Mouse (Mus musculus): ENCODE measurements at regions not wholly inside any gene's neighbourhood (a gene's known extent, or its start where the extent isn't known, plus 50 kb on each side); places are given as distances from the start of the nearest gene placed in this dataset.

DNA sequence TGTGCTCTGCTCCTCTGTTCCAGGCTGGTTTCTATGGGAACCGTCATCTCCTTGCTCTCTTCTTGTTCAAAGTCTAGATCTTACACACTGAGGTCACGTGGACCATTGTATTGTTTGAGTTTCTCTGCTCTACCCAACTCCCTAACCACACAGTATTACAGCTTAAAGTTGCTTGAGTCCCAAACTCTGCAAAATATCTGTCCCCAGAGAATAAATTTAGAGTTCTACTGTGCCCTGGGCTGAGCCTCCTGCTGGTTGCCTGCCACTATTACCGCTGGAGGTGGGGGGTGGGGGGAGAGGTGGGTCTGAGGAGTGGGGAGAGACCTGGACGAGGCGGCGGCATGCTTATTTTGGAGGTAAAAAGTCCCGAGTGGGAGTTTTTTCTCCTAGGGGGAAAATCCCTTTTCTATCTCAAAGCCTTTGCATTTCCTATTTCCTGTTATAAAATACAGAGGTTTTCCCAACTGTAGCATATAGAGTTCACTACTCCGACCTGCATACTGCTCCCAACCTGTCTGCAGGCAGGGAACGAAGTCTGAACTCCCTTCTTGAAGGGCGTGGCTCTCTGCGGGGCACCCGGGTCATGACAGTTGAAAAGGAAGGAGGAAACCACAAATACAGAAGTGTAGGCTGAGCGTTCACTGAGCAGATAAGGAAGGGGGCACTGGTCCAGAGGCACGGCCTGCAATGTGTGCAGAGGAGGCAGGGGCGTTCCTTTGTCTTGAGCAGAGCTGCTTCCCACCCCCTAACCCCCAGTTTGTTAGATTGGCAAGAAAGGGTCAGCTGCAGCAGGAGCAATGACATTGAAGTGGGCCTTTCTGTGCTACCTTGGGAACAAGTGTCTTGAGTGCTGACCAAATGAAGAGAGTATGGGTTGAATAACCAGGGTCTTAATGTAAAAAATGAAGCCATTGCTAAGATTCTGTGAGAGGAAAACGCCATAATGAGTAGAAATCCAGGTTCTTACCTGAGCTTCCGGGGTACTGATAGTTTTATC lies 188.7 kb downstream of the Akap7 start:
- ATAC-seq (ENCODE audit: low TSS enrichment): no peak

GRCm38 (mm10) chr10:25114316-25114715 lies 187.0 kb upstream of the Arg1 start:
- ATAC-seq (ENCODE audit: low TSS enrichment): no peak

- ATAC-seq (ENCODE audit: low TSS enrichment): no peak
Observed at GRCm38 (mm10) chr10:25112449-25113171, 185.3 kb upstream of the Arg1 start.

- peak; percentile 72 for ATAC-seq (ENCODE audit: low TSS enrichment)
Observed at GRCm38 (mm10) chr10:25111636-25112422, 184.5 kb upstream of the Arg1 start.

GRCm38 (mm10) chr10:25111181-25111580 lies 183.9 kb upstream of the Arg1 start:
- ATAC-seq (ENCODE audit: low TSS enrichment): no peak

GRCm38 (mm10) chr10:25098070-25098469 lies 170.8 kb upstream of the Arg1 start:
- no peak for ATAC-seq (ENCODE audit: low TSS enrichment)

DNA sequence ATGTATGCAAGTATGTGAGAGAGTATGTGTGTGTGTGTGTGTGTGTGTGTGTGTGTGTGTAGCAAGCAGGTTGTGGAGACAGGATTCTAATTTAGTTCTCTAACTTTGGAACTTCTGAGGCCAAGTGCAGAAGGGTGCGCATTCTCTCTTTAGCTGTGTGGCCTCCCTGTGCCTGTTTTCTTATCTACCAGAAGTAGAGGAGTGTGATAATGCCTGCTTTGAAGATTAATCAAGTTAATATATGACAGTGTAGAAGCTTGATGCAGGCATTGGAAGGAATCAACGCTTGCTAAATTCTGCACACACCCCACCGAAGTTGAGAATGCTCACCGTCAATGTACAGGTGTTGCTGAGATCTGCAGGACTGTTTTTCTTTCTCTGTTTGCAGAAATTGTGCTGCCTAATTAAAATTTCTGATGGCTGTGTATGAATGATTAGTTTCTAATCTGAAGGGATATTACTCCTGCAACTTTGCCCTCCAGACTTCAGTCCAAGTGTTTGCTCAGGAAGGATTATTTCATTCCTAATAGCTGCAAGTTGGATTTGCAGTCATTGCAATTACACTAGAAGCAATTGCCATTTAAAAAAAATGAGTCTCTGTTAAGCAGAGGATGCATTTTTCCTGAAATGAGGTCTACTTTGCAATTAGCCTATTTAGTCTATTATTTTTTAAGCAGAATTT lies 162.6 kb upstream of the Arg1 start:
- ATAC-seq (ENCODE audit: low TSS enrichment): no peak

DNA sequence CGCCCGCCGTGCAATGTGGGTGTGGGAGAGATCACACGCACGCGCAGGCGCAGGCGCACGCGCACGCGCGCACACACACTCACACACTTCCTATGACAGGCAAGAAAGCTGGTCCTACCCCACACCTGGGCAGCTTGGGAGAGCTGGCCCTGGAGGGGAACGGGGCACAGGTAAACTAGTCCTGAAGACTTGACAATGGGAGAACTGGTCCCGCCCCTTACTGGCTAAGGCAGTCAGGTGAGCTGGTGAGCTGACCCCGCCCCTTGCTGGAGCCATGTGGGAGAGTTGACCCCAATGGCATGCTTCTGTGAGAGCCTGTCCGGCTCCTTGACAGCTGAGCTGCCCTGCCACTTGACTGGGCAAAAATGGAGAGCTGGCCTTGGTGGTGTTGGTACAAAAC lies 159.5 kb upstream of the Arg1 start:
- ATAC-seq (ENCODE audit: low TSS enrichment): no peak

- ATAC-seq (ENCODE audit: low TSS enrichment): no peak
Observed at GRCm38 (mm10) chr10:25082930-25083329, 155.6 kb upstream of the Arg1 start.

GRCm38 (mm10) chr10:25072617-25073016 lies 145.3 kb upstream of the Arg1 start:
- no peak for ATAC-seq (ENCODE audit: low TSS enrichment)

GRCm38 (mm10) chr10:25068301-25068700 lies 141.0 kb upstream of the Arg1 start:
- peak; percentile 31 for ATAC-seq (ENCODE audit: low TSS enrichment)

GRCm38 (mm10) chr10:25064701-25065362 lies 137.5 kb upstream of the Arg1 start:
- ATAC-seq (ENCODE audit: low TSS enrichment): peak; percentile 76

DNA sequence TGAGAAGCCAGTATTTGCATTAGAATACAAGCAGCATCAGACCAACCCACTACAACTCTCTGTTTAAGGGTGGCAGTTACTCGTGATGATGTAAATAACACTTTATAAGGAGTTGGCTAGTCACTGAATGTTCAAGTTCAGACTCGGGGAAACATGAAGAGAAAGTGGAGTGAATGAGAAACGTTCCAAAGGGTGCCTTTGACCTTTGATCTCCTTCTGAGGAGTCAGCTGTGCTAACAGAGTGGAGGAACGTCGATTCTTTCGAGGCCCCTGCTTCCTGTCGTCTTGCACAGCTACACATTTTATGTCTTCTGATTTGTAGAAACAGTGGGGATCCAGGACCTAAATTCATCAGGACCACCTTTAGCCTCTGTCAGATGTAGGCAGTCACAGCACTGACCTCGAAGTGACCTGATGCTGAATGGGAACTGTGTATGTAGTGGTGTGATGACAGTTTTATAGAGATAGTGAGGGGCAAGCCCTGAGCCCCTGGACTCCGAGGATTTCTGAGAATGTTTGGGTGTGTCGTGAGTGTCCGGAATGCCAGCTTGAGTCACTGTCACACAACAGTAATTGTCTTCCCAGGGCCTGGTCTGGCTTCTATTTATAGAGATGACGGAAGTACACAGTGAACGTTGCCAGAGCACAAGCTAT lies 134.2 kb upstream of the Arg1 start:
- ATAC-seq (ENCODE audit: low TSS enrichment): no peak

DNA sequence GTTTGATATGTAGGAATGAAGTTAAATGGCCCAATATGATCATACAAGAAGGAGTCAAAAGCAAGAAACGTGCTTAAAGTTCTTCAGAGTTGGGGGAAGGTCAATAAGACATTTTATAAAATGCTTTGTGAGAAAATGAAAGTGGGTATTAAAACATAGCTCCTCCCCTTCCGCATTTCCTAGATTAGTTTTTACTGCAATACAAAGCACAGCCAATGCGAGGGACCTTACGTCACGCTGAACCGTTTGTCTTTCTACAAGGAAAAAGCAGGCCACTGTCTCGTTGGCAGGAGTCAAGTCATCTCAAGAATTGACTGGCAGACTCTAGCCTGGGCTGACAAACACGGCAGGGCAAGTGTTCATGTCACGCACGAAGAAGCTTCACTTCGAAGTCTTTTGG lies 131.4 kb upstream of the Arg1 start:
- no peak for ATAC-seq (ENCODE audit: low TSS enrichment)

GRCm38 (mm10) chr10:25051998-25052397 lies 124.7 kb upstream of the Arg1 start:
- ATAC-seq (ENCODE audit: low TSS enrichment): 0 out of 2 replicates have a peak, but pooled peaks have one; percentile 23

GRCm38 (mm10) chr10:25051368-25051874 lies 124.1 kb upstream of the Arg1 start:
- ATAC-seq (ENCODE audit: low TSS enrichment): peak; percentile 50

- ATAC-seq (ENCODE audit: low TSS enrichment): peak; percentile 41; the same call in 1 of the 2 replicates
Observed at GRCm38 (mm10) chr10:25041221-25041620, 113.9 kb upstream of the Arg1 start.

DNA sequence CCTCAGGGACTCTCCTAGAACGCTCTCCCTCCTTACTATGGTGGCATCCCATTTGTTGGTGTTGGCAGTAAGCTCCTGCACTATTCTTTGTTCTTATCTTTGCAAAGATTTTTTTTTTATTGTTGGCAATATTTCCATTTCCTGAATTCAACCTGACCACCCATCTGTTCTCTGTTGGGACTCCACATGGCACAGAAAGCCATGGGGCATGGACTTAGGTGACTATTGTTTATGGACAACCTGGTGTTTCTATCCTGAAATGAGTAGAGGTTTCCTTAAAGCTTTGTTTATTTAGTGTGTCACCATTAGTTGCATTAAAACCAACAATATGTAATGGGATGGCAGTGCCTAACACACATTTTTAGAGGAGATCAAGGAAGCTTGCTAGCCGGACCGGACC lies 112.6 kb upstream of the Arg1 start:
- ATAC-seq (ENCODE audit: low TSS enrichment): no peak

DNA sequence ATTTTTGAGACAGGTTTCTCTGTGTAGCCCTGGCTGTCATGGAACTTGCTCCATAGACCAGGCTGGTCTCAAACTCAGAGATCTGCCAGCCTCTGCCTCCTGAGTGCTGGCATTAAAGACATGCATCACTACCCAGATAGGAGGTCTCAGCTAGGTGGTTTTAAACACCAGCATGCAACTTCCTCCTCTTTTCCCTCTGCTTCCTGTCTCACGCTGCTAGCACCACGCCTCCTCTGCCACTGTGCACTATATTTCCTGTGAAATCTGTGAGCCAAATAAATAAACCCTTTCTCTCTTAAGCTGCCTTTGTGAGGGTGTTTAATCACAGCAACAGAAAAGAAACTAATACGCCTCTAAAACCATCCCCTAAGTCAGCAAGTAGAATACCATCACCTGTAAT lies 109.6 kb upstream of the Arg1 start:
- ATAC-seq (ENCODE audit: low TSS enrichment): no peak

DNA sequence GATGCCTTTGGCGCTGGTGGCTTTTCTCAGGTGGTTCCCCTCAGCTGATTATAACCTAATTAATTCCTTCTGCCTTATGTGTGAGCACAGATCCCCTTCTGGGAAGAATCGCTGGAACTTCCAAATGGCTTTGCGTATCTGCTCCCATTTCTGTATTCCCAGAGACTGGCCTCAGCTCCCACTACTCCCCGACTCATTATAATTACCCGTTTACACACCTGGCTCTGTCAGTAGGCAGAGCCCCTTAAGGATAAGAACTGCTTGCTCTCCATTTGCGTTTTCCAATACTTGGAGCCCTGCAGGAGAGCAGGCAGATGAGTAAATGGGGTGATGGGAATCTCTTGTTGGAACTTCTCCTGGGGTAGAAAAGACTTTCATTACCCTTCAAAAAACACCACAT lies 108.1 kb upstream of the Arg1 start:
- no peak for ATAC-seq (ENCODE audit: low TSS enrichment)

Measured in frontal cortex, adult (tissue).